Mouse (Mus musculus): Measurements from ENCODE around the gene Rpgrip1l. TPM values are rescaled to one million over a fixed set of nuclear protein-coding genes. Genes with fewer than 3 reads are reported as not detected.

Rpgrip1l gene
- polyA plus RNA-seq, 1 experiment: 3.3 TPM

DNA sequence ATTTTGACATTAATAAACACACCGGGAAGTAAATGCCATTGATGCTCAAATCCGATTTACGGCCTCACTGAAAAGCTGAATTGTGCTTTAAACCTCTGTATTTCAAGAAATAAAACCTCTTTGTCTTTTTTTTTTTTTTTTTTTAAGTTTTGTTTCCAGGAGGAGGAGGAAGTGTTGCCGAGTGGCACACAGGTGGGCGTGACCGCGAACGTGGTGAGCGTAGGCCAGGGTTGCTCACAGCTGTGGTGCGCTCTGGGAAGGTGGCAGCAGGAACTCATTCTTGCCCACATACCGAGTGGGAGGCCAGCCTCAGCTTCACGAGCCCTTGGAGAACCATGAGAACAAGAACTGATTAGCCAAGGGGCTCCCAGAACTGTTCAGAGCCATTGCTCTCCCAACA lies 126.7 kb downstream of the Rpgrip1l start:
- Histone ChIP-seq H3K4me3 (ENCODE audit: insufficient read depth, low read depth, low read length) (no peak overlapping the region), H3K27ac (replicated peaks; ENCODE audit: low read depth, low read length) (no peak overlapping the region), H3K4me1 (ENCODE audit: control insufficient read depth, insufficient read depth, insufficient read length, low read length) (no peaks in the 10 kb centered on the region)

DNA sequence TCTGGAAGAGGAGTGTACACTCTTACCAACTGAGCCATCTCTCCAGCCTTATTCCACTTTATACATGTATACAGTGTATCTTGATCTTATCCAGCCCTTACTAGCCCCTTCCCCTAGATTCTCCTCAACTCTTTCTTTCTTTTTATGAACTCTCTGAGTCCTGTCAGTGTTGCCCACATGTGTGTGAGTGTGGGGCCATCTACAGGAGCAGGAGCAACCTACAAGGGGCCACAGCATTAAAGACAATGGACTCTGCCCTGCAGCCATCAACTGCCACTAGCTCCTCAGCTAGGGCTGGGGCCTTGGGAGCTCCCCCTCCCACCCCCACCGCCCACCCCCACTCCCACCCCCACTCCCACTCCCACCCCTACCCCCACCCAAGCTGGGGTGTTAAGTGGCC lies 135.4 kb downstream of the Rpgrip1l start:
- no peaks in the 10 kb centered on the region for H3K4me1 ChIP-seq (ENCODE audit: control insufficient read depth, insufficient read depth, insufficient read length, low read length)
- no peak overlapping the region for H3K4me3 ChIP-seq (ENCODE audit: insufficient read depth, low read depth, low read length)
- no peak overlapping the region for H3K27ac ChIP-seq (replicated peaks; ENCODE audit: low read depth, low read length)

DNA sequence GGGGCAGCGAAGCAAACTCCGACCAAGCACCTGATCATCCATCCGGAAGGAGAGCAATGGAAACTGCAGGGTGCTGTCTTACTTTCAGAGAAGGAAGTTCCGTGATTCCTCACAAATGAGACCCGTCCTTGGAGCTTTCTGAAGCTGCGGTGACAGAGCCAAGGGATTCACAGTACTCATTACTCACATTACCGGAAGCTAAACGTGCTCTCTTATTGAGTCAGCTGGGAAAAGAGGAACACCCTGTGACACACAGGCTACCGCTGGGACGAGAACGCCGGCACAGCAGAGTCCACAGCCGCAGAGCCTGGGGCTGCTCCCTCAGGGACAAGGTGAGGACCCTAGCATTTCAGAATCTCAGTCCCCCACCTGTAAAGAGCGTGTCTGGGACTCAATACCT lies 136.9 kb downstream of the Rpgrip1l start:
- H3K27ac ChIP-seq (replicated peaks; ENCODE audit: low read depth, low read length): no peak overlapping the region
- no peak overlapping the region for H3K4me3 ChIP-seq (ENCODE audit: insufficient read depth, low read depth, low read length)
- no peaks in the 10 kb centered on the region for H3K4me1 ChIP-seq (ENCODE audit: control insufficient read depth, insufficient read depth, insufficient read length, low read length)

DNA sequence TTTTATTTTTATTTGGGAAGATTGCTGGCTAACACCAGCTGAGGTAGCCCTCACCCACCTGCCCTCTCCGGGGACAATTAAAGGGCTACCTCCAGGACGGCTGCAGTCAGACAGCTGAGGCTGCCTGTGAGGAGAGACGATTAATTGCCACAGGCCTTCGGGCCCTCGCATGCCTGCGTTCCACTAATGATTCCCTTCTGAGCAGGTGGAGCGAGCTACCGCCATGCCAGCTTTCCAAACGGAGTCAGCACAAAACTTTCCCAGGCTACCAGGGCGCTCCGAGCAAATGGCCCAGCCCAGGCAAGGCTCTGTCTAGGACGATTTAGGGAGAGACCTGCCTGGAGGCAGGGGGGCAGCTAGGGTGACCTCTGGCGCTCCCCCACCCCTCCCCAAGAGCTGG lies 141.5 kb downstream of the Rpgrip1l start:
- Histone ChIP-seq H3K4me3 (ENCODE audit: insufficient read depth, low read depth, low read length) (no peak overlapping the region), H3K4me1 (ENCODE audit: control insufficient read depth, insufficient read depth, insufficient read length, low read length) (no peaks in the 10 kb centered on the region), H3K27ac (replicated peaks; ENCODE audit: low read depth, low read length) (no peak overlapping the region)

DNA sequence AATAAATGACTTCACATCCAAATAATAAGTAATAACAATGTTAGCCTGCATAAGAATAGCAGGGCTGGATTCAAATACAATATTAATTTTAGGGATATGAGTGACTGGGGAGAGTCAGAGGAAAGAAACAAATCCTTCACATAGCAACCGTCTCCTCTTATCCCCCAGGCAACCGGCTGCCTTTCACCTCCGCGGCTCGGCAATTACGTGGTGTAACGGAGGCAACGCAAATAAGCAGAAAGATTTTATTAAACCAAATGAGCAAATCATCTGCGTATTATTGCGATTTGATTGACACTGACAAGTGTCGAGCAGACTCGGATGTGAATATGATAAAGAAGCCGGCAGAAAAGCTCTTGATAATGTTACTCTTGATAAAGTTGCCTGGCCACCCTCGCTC lies 142.1 kb downstream of the Rpgrip1l start:
- Histone ChIP-seq H3K4me1 (ENCODE audit: control insufficient read depth, insufficient read depth, insufficient read length, low read length) (no peaks in the 10 kb centered on the region), H3K4me3 (ENCODE audit: insufficient read depth, low read depth, low read length) (no peak overlapping the region), H3K27ac (replicated peaks; ENCODE audit: low read depth, low read length) (no peak overlapping the region)

DNA sequence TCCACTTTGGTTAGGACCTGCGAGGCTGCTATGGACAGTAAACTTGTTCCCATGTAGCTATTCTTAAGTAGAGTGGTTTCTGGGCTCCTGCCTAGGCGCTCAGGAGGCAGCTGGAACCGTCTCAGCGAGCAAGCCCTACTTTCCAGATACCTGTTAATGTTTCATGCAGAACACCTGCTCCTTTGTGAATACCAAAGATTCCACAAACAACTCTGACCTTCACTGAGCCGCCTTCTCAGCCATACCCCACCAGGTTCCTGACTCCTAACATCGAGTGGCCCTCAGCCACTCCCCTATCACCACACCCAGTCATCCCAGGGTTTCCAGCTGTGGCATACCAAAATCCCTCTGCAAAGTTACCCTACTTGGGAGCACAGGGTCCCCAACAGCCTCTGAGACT lies 142.9 kb downstream of the Rpgrip1l start:
- no peak overlapping the region for H3K27ac ChIP-seq (replicated peaks; ENCODE audit: low read depth, low read length)
- H3K4me3 ChIP-seq (ENCODE audit: insufficient read depth, low read depth, low read length): no peak overlapping the region
- no peaks in the 10 kb centered on the region for H3K4me1 ChIP-seq (ENCODE audit: control insufficient read depth, insufficient read depth, insufficient read length, low read length)

Other genes with a start within 250 kb of the Rpgrip1l start
- gene Rbl2, start 243.2 kb downstream of the Rpgrip1l start, polyA plus RNA-seq (2012; ENCODE audit: insufficient read depth, insufficient read length, missing spikeins): 17.8 and 35.9 TPM in 2 replicates
- gene Aktip, start 113.3 kb downstream of the Rpgrip1l start, polyA plus RNA-seq (2012; ENCODE audit: insufficient read depth, insufficient read length, missing spikeins): 56.9 and 66.5 TPM in 2 replicates
- gene Fto, start 263 bp upstream of the Rpgrip1l start, polyA plus RNA-seq (2012; ENCODE audit: insufficient read depth, insufficient read length, missing spikeins): 29.5 and 39.7 TPM in 2 replicates

Data from brown adipose tissue, adult 24 weeks (tissue).